Mouse (Mus musculus): Measurements from ENCODE around the gene Ice2. TPM values are rescaled to one million over a fixed set of nuclear protein-coding genes. Genes with fewer than 3 reads are reported as not detected.

Ice2 gene
- total RNA-seq, 2 experiments from 2014 or later, result 10.1 to 11.6 TPM

DNA sequence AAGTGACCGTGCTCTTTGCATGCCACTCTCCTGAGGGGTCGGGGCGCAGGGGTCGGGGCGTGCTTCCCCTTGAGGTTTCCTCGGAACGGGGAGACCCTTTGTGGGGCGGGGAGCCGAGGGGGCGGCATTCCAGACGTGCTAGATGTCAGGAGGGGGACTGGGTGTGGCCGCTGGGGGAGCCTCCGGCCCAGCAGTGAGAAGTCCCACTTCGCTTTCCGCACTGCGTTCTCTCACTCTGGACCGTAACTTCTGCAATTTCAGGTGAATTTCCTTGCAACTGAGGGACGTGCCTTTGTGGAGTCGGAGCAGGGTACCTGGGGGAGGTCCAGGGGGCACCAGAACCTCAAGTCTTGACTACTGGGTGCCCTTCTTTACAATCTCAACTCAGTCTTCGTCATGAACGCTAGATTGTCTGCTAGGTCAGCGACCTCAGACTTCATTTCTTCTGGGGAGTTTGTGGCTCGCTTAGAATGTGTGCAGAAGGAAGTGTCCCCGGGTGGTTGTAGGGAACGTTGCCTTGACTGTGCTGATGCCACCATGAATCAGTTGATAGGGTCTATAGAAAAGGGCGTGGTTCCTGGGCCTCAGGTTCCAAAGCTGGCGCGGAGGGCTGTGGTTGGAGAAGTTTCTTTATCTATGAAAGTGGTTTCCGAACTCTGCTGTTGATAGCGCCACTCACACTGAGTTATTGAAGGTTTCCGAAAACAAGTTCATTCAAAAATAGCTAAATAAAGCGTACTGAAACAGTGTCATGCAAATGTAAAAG lies 56.4 kb downstream of the Ice2 start:
- H3K27ac ChIP-seq, result peak overlapping the region; percentile 66; the same call in 1 of the 2 replicates

DNA sequence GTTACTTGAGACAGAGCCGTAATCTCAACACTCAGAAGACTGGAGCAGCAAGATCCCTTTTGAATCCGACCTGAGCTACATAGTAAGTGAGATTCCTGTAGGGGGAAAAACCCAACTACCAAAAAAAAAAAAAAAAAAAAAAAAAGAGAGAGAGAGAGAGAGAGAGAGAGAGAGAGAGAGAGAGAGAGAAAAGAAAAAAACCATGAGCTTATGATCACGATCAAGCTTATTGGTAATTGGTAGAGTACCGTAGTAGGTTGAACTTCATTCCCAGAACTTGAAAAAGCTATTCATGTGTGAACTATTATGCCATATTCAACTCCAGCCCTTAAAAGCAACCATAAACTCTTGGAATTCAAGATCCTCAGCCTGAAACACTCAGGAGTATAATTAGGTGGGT lies 57.0 kb downstream of the Ice2 start:
- no peak for TF ChIP-seq CTCF (IDR thresholded peaks at IDR 0.05)
- no peak for DNase-seq (ENCODE audit: extremely low spot score in 1 of 2, low spot score in 2 of 2)
- Histone ChIP-seq H3K4me3 (no peak overlapping the region), H3K27ac (no peak overlapping the region)
- intact Hi-C loops (cut with DNase I), result no loop called here

More for the DNA sequence above, 56.4 kb downstream of the Ice2 start:
- no peak for DNase-seq (ENCODE audit: extremely low spot score in 1 of 2, low spot score in 2 of 2)
- H3K4me3 ChIP-seq, result peak overlapping the region; percentile 55
- intact Hi-C loops (cut with DNase I), result no loop called here
- no peak for TF ChIP-seq CTCF (IDR thresholded peaks at IDR 0.05)

DNA sequence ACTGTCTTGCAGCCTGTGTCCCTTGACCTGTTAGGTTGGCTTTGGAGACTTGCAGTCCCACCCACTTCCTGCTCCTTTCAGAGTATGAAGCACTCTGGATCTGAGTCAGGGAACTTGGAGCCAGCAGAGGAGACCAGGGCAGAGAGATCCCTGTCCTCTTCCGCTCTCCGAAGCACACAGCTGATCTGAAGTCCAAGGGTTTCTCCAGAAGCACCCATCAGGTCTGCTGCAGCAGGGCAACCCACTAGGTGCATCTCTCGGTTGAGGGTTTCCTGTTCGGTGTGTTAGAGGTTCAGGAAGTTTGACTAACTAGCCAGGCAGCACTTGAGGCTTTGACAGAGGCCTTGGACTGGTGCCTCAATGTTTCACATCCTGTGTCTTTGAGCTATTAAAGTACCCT lies 57.7 kb downstream of the Ice2 start:
- H3K27ac ChIP-seq, result no peak overlapping the region
- no peak for DNase-seq (ENCODE audit: extremely low spot score in 1 of 2, low spot score in 2 of 2)
- no peak for TF ChIP-seq CTCF (IDR thresholded peaks at IDR 0.05)
- intact Hi-C loops (cut with DNase I), result no loop called here
- no peak overlapping the region for H3K4me3 ChIP-seq

DNA sequence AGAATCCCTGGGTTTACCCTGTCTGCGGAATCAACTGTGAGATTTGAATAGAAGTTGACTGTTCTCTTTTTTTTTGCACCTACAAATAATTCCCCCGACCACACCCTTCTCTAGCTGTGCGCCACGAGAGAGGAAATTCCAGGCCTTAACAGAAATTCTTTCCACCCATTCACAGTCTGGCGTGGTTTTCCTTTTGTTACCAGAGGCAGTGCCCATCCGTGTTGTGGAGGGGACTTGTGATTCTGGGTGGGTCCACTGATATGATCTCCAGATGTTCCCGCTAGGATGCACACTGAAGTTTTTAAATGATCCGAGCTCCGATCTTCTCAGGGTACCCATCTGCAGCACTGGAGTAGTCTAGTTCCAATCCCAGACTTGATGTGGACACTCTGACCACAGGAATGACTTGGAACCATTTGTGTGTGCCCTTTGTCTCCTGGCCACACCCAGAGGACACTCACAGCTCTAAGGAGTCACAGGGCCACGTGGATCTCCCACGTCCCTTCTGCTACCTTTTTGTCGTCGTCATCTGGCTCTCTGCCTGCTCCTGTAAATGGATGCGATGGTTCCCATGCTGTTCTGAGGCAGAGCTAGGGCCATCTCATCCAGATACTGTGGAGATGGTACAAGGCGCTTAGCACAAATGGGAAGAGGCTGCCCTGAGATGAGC lies 58.8 kb downstream of the Ice2 start:
- intact Hi-C loops (cut with DNase I), result no loop called here

DNA sequence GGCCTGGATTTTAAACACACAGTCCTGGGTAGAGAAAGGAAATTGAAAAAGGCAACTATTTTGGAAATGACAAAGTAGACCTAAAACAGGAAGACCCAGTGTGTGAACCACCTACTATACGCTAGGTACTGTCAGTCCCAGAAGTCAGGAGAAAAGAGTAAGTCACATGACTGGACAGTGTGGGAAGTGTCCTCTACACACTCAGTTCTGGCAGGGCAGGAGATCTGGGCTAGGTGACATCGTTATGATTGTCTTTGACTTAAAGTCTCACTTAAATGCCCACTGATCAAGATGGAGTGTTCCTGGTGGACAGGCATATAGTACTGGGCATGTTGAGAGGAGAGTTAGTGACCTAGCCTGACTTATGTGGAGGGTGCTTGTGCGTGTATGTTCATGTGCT lies 59.4 kb downstream of the Ice2 start:
- DNase-seq (ENCODE audit: extremely low spot score in 1 of 2, low spot score in 2 of 2), result no peak
- Histone ChIP-seq H3K4me3 (no peak overlapping the region), H3K27ac (no peak overlapping the region)
- no peak for TF ChIP-seq CTCF (IDR thresholded peaks at IDR 0.05)
- intact Hi-C loops (cut with DNase I), result no loop called here

More for the DNA sequence above, 58.8 kb downstream of the Ice2 start:
- TF ChIP-seq CTCF (IDR thresholded peaks at IDR 0.05), result no peak
- no peak overlapping the region for H3K27ac ChIP-seq
- H3K4me3 ChIP-seq, result no peak overlapping the region
- DNase-seq (ENCODE audit: extremely low spot score in 1 of 2, low spot score in 2 of 2), result no peak

DNA sequence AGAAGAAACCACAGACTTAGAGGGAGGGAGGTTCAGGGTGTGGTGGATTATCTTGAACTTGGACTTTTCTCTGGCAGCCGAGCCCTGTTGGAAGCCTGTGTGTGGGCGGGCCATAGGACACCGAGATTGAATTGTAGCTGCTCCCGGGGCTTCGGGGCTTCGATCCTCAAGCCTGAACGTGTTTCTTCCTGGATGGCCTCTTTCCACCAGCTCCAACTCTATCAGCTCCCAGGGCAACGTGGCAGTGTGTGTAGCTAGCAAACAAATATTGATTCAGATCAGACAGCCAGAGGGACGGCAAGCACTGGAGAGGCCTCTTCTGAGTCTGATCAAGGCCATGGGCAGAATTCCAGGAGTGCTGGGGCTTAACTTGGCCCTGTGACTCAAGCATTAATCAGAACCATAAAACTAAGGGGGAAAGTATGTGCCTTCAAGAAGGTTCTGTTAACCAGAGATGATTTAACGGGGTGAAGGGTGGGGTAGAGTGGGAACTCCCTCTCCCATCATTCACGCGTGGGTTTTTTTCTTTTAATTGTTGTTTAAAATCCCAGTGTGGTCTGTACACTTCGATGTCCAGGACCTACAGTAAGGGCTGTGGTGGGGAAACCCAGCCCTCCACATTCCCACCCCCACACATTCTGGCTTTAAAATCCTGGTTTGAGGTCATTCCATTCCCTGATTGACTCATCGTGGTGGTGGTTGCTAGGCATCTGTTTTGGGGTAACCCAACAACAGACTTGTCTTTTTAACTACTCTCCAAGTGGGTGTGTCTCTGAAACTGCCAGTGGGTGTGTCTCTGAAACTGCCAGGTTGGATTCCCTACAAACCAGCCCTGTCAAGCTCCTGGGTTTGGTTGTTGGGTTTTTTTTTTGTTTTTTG lies 60.3 kb downstream of the Ice2 start:
- intact Hi-C loops (cut with DNase I), result no loop called here
- H3K4me3 ChIP-seq, result no peak overlapping the region
- TF ChIP-seq CTCF (IDR thresholded peaks at IDR 0.05), result no peak
- H3K27ac ChIP-seq, result no peak overlapping the region
- no peak for DNase-seq (ENCODE audit: extremely low spot score in 1 of 2, low spot score in 2 of 2)

DNA sequence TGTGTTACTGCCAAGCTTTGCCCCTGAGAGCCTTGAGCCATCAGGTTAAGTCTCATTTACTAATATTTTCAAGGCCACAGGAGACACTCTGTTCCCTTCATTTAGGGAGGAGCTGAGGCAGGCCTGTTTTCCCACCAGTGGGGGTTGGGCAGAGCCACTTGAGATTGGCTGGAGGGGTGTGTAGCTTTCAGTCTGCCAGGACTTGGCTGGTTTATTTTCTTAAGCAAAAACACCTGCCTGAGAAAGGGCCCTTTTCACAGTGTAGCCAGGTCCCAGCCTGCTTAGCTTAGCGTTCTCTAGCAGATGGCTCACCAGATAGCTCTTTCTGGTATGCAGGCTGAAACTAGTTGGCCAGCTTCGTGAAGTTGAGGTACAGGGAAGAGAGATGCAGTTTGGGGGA lies 61.3 kb downstream of the Ice2 start:
- Histone ChIP-seq H3K27ac (no peak overlapping the region), H3K4me3 (no peak overlapping the region)
- TF ChIP-seq CTCF (IDR thresholded peaks at IDR 0.05), result no peak
- DNase-seq (ENCODE audit: extremely low spot score in 1 of 2, low spot score in 2 of 2), result no peak
- intact Hi-C loops (cut with DNase I), result no loop called here

DNA sequence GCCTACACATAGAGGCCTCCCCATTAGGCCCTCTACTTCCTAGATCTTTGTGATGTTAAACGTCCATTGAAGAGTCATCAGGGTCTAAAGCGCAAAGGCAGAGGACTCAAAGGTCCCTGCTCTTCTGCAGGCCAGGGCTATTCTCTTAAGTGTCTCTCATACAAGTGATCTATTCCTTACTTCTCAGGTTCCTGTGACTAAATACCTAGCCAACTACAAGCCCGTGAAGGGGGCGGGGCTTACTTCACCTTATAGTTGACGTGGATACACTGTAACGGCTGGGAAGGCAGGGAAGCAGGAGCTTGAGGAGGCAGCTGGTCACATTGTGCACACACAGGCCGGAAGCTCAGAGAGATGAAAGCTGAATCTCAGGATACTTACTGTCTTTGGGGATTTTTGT lies 62.2 kb downstream of the Ice2 start:
- H3K4me3 ChIP-seq, result no peak overlapping the region
- DNase-seq (ENCODE audit: extremely low spot score in 1 of 2, low spot score in 2 of 2), result no peak
- intact Hi-C loops (cut with DNase I), result no loop called here
- no peak overlapping the region for H3K27ac ChIP-seq
- no peak for TF ChIP-seq CTCF (IDR thresholded peaks at IDR 0.05)

DNA sequence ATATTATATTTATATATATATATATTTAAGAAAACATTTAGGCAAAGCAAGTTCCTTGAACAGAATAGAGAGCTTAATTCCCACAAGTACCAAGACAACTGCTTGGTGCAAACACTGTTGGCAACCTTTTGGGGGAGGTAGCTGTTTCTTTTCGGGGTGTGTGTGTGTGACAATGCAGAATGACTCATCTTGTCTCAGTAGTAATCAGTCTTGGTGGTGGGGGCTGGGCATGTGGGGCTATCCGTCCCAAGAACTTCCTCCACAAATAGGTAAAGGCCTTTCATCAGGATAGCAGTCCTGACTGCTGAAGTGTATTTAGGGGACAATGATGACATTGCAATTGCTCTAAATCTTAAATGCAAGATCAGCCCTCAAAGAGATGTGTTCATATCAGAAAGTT lies 65.3 kb downstream of the Ice2 start:
- TF ChIP-seq CTCF (IDR thresholded peaks at IDR 0.05), result no peak
- DNase-seq (ENCODE audit: extremely low spot score in 1 of 2, low spot score in 2 of 2), result no peak
- Histone ChIP-seq H3K27ac (no peak overlapping the region), H3K4me3 (no peak overlapping the region)
- intact Hi-C loops (cut with DNase I), result no loop called here

DNA sequence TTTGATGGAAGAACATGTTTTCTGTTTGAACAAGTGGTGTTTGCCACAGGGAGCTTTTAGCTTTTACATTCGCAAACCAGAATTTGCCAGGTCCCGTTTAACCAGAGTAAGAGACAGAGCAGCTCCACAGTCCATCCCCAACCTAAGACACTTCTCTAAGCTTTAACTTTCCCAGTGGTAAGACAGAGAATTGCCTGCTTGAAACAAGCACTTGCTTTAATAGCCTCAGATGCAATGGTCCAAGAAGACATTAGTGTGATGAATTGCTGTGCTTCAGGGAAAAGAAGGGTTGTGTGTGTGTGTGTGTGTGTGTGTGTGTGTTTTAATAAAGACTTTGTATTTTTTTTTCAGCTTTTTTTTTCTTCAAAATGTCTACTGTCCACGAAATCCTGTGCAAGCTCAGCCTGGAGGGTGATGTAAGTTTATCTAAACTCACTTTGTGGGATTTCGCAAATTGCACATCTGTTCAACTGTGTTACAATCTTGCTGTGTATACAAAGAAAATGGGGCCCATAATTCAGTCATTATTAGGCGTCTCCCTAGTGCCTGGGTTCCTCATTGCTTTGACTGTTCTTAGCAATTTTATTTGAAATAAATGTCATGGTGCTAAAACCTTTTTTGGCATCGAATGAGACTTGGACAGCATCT lies 66.5 kb downstream of the Ice2 start:
- no peak overlapping the region for H3K4me3 ChIP-seq
- intact Hi-C loops (cut with DNase I), result no loop called here
- TF ChIP-seq CTCF (IDR thresholded peaks at IDR 0.05), result no peak; the same call in 1 of the 2 replicates
- DNase-seq (ENCODE audit: extremely low spot score in 1 of 2, low spot score in 2 of 2), result no peak
- no peak overlapping the region for H3K27ac ChIP-seq

DNA sequence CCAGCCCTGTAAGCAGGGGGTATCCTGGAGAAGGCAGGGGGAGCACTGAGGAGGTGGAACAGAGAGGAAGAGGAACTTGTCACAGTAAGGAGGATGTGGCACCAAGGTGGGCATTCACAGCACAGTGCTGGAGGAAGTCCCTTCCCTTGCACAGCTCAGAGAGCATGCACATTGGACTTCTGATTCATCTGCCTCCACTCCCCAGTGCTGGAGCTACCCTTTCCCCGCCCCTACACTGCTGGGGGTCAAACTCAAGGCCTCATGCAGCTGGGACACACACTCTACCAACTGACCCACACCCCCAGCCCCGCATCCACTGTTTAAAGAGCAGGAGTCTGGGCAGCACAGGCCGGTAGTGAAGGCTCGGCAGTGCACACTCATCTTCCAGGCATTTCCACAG lies 68.4 kb downstream of the Ice2 start:
- intact Hi-C loops (cut with DNase I), result no loop called here
- DNase-seq (ENCODE audit: extremely low spot score in 1 of 2, low spot score in 2 of 2), result no peak
- no peak for TF ChIP-seq CTCF (IDR thresholded peaks at IDR 0.05)
- Histone ChIP-seq H3K4me3 (no peak overlapping the region), H3K27ac (no peak overlapping the region)
